Mouse (Mus musculus): ENCODE data around the gene G6pc3. TPM values are rescaled to one million over a fixed set of nuclear protein-coding genes. Genes with fewer than 3 reads are reported as not detected.
A peak's percentile ranks its signal among the peaks of the same experiment; 100 is the strongest.

Gene G6pc3
- polyA plus RNA-seq, 1 experiment from 2014 or later: 29.3 TPM

DNA sequence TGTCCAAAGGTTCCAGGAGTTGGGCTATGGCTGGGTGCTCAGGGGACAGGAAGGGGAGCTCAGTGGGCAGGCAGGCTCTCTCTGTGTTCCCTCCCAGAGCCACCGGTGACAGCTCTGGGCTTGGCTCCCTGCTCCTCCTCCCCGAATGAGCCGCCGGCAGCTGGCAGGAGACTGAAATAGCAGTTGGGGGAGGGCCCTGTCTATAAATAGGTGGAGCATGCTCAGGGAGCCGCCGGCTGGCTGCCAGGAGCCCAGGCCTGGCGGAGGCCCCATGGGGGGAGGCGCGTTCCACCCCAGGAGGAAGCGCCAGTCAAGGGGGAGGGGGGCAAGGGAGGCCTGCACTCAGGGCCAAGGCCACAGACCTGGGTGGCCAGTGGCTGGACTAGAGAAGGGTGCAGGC is 29.4 kb downstream of the G6pc3 start:
- peak; percentile 88 for ATAC-seq (ENCODE audit: low read depth)
- peak overlapping the region; percentile 39 for H3K4me3 ChIP-seq (ENCODE audit: low read depth, low read length)
- WGBS: 0% methylated on average over 9 of the region's 10 CpGs
- H3K4me1 ChIP-seq (ENCODE audit: control insufficient read depth, insufficient read depth, low read length): peaks cover 63% of the 10 kb centered on the region
- H3K27ac ChIP-seq (replicated peaks; ENCODE audit: low read depth, low read length): peak overlapping the region; percentile 73
- peaks cover 14% of the 10 kb centered on the region; the same call in 1 of the 2 replicates for H3K36me3 ChIP-seq (ENCODE audit: control insufficient read depth, insufficient read depth, low read length)
- peak overlapping the region; percentile 58 for H3K9ac ChIP-seq (ENCODE audit: low read depth, low read length)
- H3K4me2 ChIP-seq (ENCODE audit: low read depth, low read length): peak overlapping the region; percentile 63
- peak; percentile 98 for DNase-seq (ENCODE audit: low spot score)
- H3K9me3 ChIP-seq (ENCODE audit: control insufficient read depth, low read length): no peaks in the 10 kb centered on the region
- H3K27me3 ChIP-seq (replicated peaks; ENCODE audit: control insufficient read depth, insufficient read depth, low read length): no peaks in the 10 kb centered on the region

DNA sequence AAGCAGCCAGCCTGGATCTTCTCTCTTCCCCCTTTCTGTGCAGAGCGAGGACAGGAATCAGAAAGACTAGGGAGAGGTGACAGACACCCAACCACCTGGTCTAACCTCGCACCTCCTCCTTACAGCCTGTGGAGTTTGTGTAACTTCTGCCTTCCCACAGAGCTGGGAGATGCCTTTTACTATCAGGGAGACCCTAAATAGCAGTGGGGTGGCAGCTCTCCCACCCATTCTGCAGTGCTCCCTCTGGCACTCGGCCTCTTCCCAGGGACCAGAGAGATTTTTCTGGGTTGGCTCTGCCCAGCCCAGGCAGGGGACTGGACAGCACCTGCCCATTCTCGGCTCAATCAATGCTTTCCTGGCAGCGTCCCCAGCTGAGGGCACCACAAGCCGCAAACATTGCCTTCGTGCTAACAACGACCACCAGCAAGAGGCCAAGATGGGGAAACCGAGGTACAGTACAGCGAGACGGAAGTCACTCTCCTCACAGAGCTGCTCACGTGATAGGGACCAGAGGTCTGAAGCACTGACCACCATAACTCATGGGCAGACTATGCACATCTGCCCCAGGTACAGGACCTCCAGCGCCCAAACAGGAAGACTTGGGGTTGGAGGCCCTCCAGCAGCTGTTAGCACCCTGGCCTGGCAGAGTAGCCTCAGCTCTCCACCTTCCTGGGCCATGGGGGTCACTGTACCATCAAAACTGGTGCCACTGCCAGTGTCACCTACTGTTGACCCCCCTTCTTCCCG is 30.0 kb downstream of the G6pc3 start:
- Histone ChIP-seq H3K36me3 (ENCODE audit: control insufficient read depth, insufficient read depth, low read length) (peaks cover 18% of the 10 kb centered on the region; the same call in 1 of the 2 replicates), H3K9me3 (ENCODE audit: control insufficient read depth, low read length) (no peaks in the 10 kb centered on the region), H3K9ac (ENCODE audit: low read depth, low read length) (no peak overlapping the region), H3K27ac (replicated peaks; ENCODE audit: low read depth, low read length) (peak overlapping the region; percentile 73), H3K4me1 (ENCODE audit: control insufficient read depth, insufficient read depth, low read length) (peaks cover 62% of the 10 kb centered on the region), H3K4me2 (ENCODE audit: low read depth, low read length) (peak overlapping the region; percentile 63), H3K4me3 (ENCODE audit: low read depth, low read length) (0 out of 2 replicates have a peak overlapping the region, but pooled peaks have one; percentile 39), H3K27me3 (replicated peaks; ENCODE audit: control insufficient read depth, insufficient read depth, low read length) (no peaks in the 10 kb centered on the region)
- ATAC-seq (ENCODE audit: low read depth) (no peak), DNase-seq (ENCODE audit: low spot score) (no peak)
- 59% methylated on average over 13 of the region's 14 CpGs for WGBS

DNA sequence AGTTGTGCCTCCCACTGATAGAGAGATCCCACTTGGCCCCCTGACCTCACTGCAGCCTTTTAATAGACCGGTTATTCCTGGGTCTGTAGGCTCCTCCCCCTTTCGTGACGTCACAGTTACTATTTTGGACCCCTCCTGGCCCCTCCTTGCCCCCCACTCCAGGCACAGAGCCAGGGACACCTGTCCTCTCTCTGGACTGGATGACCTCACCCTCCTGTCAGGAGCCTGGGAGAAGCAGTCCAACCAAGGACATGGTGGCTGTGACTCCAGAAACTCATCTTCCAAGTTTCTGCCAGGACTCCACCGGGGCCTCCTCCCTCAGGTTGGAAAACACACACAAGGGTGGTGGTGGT is 30.6 kb downstream of the G6pc3 start:
- Histone ChIP-seq H3K9ac (ENCODE audit: low read depth, low read length) (no peak overlapping the region), H3K27me3 (replicated peaks; ENCODE audit: control insufficient read depth, insufficient read depth, low read length) (no peaks in the 10 kb centered on the region), H3K27ac (replicated peaks; ENCODE audit: low read depth, low read length) (peak overlapping the region; percentile 73; the same call in 1 of the 2 replicates), H3K4me1 (ENCODE audit: control insufficient read depth, insufficient read depth, low read length) (peaks cover 62% of the 10 kb centered on the region), H3K4me2 (ENCODE audit: low read depth, low read length) (no peak overlapping the region), H3K36me3 (ENCODE audit: control insufficient read depth, insufficient read depth, low read length) (peaks cover 18% of the 10 kb centered on the region; the same call in 1 of the 2 replicates), H3K9me3 (ENCODE audit: control insufficient read depth, low read length) (no peaks in the 10 kb centered on the region), H3K4me3 (ENCODE audit: low read depth, low read length) (no peak overlapping the region)
- 68% methylated on average over 4 of the region's 4 CpGs for WGBS
- no peak for DNase-seq (ENCODE audit: low spot score)
- no peak for ATAC-seq (ENCODE audit: low read depth)

DNA sequence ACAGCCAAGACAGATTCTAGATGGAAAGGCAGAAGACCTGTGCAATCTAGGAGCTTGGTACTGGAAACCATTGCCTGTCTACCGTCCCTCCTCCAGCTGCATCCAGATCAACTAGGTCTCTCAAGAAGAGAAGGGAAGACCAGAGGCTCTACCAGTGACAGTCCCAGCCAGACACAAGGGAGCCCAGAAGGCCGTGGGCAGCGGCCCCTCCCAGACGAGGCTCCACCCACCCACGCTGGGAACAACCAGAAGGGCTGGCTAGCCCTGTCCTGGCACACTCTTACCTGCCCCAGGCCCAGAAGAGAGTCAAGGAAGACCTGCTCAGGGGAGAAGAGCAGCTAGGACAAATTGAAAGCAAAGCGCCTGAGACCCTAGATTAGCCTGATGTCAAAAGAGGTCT is 31.0 kb downstream of the G6pc3 start:
- Histone ChIP-seq H3K4me1 (ENCODE audit: control insufficient read depth, insufficient read depth, low read length) (peaks cover 61% of the 10 kb centered on the region), H3K4me3 (ENCODE audit: low read depth, low read length) (no peak overlapping the region), H3K27ac (replicated peaks; ENCODE audit: low read depth, low read length) (peak overlapping the region; percentile 24; the same call in 1 of the 2 replicates), H3K9me3 (ENCODE audit: control insufficient read depth, low read length) (no peaks in the 10 kb centered on the region), H3K4me2 (ENCODE audit: low read depth, low read length) (no peak overlapping the region), H3K9ac (ENCODE audit: low read depth, low read length) (no peak overlapping the region), H3K27me3 (replicated peaks; ENCODE audit: control insufficient read depth, insufficient read depth, low read length) (no peaks in the 10 kb centered on the region), H3K36me3 (ENCODE audit: control insufficient read depth, insufficient read depth, low read length) (peaks cover 18% of the 10 kb centered on the region; the same call in 1 of the 2 replicates)
- 60% methylated on average over 6 of the region's 6 CpGs for WGBS
- no peak for DNase-seq (ENCODE audit: low spot score)
- ATAC-seq (ENCODE audit: low read depth): no peak

DNA sequence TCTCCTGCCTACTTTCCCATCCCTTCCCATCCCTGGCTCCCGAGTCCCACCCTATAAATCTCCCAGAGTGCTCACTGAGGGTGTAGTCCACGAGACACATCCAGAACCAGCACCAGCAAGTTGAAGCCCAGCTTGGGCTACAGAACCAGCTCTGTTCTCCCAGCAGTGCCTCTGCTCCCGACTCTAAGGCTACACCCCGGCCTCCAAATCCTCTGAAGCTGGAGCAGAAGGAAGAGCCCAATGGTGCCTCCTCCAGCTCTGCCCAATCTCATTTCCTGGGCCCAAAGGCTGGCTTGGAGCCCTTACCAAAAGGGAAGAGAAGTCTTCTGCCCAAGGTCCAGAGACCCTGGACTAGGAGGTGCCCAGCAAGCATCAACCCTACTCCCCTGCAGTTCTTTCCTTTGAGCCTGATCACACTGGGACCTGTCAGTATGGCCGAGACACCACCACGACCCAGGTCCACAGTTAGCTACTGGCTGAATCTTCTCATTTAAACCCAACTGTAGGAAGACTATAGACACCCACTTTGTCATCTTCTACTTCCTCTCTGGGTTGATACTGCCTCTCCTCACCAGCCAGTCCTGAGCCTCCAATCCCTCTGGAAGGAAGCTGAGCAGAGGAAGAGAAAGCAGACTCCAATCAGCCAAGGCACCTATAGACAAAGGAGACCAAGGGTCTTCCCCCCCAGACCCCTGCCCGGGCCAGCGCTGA is 32.0 kb downstream of the G6pc3 start:
- no peaks in the 10 kb centered on the region for H3K27me3 ChIP-seq (replicated peaks; ENCODE audit: control insufficient read depth, insufficient read depth, low read length)
- no peak overlapping the region for H3K9ac ChIP-seq (ENCODE audit: low read depth, low read length)
- H3K36me3 ChIP-seq (ENCODE audit: control insufficient read depth, insufficient read depth, low read length): peaks cover 18% of the 10 kb centered on the region; the same call in 1 of the 2 replicates
- ATAC-seq (ENCODE audit: low read depth): no peak
- no peak overlapping the region for H3K4me2 ChIP-seq (ENCODE audit: low read depth, low read length)
- H3K9me3 ChIP-seq (ENCODE audit: control insufficient read depth, low read length): no peaks in the 10 kb centered on the region
- WGBS: 88% methylated on average over 8 of the region's 8 CpGs
- H3K27ac ChIP-seq (replicated peaks; ENCODE audit: low read depth, low read length): no peak overlapping the region
- peaks cover 55% of the 10 kb centered on the region for H3K4me1 ChIP-seq (ENCODE audit: control insufficient read depth, insufficient read depth, low read length)
- H3K4me3 ChIP-seq (ENCODE audit: low read depth, low read length): no peak overlapping the region
- DNase-seq (ENCODE audit: low spot score): no peak

DNA sequence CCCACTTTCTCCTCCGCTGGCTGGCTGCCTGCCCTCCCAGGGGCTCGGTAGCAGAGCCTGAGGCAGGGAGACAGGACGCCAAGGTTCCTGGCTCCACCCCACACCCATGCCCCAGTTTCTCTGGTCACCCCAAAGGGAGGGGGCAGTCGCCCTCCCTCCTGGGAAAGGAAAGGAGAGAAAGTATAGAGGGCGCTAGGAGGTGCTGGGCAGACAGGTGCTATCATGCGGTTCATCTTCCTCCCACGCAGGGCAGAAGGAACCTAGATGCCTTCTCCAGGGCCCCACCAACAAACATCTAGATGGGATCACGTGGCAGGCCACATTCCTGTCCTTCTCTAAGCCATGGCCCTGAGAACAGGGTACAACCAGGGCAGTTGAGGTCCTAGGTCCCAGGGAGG is 32.5 kb downstream of the G6pc3 start:
- H3K36me3 ChIP-seq (ENCODE audit: control insufficient read depth, insufficient read depth, low read length): peaks cover 18% of the 10 kb centered on the region; the same call in 1 of the 2 replicates
- no peak overlapping the region for H3K4me3 ChIP-seq (ENCODE audit: low read depth, low read length)
- 71% methylated on average over 8 of the region's 8 CpGs for WGBS
- H3K4me2 ChIP-seq (ENCODE audit: low read depth, low read length): no peak overlapping the region
- peaks cover 54% of the 10 kb centered on the region for H3K4me1 ChIP-seq (ENCODE audit: control insufficient read depth, insufficient read depth, low read length)
- H3K9ac ChIP-seq (ENCODE audit: low read depth, low read length): no peak overlapping the region
- no peak for ATAC-seq (ENCODE audit: low read depth)
- H3K9me3 ChIP-seq (ENCODE audit: control insufficient read depth, low read length): no peaks in the 10 kb centered on the region
- H3K27ac ChIP-seq (replicated peaks; ENCODE audit: low read depth, low read length): no peak overlapping the region
- no peaks in the 10 kb centered on the region for H3K27me3 ChIP-seq (replicated peaks; ENCODE audit: control insufficient read depth, insufficient read depth, low read length)
- DNase-seq (ENCODE audit: low spot score): no peak

DNA sequence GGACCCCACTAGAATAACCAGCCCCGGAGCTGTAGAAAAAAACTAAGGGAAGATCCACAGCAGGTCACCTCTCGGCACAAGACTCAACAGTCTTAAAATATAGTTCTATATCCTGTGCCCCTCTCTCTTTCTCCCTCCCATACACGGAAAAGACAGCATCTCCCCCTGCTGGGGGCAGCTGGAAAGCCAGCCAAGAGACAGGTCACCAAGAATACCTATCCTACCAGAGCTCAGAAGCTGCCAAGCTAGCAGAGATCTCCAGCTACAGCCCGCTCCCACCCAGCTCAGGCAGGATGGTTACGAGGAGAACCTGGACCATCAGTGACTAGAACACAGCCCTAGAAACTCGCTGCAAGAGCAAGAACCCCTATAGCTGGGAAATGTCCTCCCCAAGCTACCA is 33.7 kb downstream of the G6pc3 start:
- WGBS: 36% methylated on average over 6 of the region's 6 CpGs
- Histone ChIP-seq H3K9me3 (ENCODE audit: control insufficient read depth, low read length) (no peaks in the 10 kb centered on the region), H3K27ac (replicated peaks; ENCODE audit: low read depth, low read length) (no peak overlapping the region), H3K36me3 (ENCODE audit: control insufficient read depth, insufficient read depth, low read length) (peaks cover 18% of the 10 kb centered on the region; the same call in 1 of the 2 replicates), H3K27me3 (replicated peaks; ENCODE audit: control insufficient read depth, insufficient read depth, low read length) (no peaks in the 10 kb centered on the region), H3K4me3 (ENCODE audit: low read depth, low read length) (no peak overlapping the region), H3K4me1 (ENCODE audit: control insufficient read depth, insufficient read depth, low read length) (peaks cover 51% of the 10 kb centered on the region), H3K9ac (ENCODE audit: low read depth, low read length) (no peak overlapping the region), H3K4me2 (ENCODE audit: low read depth, low read length) (no peak overlapping the region)
- ATAC-seq (ENCODE audit: low read depth) (no peak), DNase-seq (ENCODE audit: low spot score) (peak; percentile 73)

DNA sequence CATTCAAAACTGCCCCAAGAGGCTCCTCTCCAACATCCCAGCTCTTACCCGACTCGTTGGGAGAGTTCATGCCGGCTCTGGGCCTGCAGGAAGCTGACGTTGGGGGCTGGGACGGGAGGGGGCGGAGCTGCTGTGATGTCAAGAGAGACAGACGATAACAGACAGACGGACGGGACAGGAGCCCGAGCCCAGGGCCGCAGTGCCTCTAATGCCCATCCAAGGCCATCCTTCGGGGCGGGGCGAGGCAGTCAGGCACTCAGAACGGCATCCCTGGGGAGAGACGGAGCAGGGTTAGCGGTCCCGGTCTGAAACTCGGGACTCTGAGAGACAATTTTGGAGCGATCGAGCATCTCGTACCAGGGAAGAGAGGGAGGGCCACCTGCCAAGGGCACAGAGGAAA is 35.3 kb downstream of the G6pc3 start:
- Histone ChIP-seq H3K9me3 (ENCODE audit: control insufficient read depth, low read length) (no peaks in the 10 kb centered on the region), H3K4me1 (ENCODE audit: control insufficient read depth, insufficient read depth, low read length) (peaks cover 46% of the 10 kb centered on the region), H3K27me3 (replicated peaks; ENCODE audit: control insufficient read depth, insufficient read depth, low read length) (no peaks in the 10 kb centered on the region), H3K4me3 (ENCODE audit: low read depth, low read length) (peak overlapping the region; percentile 9), H3K36me3 (ENCODE audit: control insufficient read depth, insufficient read depth, low read length) (peaks cover 18% of the 10 kb centered on the region; the same call in 1 of the 2 replicates), H3K27ac (replicated peaks; ENCODE audit: low read depth, low read length) (no peak overlapping the region), H3K9ac (ENCODE audit: low read depth, low read length) (peak overlapping the region; percentile 47), H3K4me2 (ENCODE audit: low read depth, low read length) (peak overlapping the region; percentile 44)
- 6% methylated on average over 22 of the region's 22 CpGs for WGBS
- DNase-seq (ENCODE audit: low spot score) (no peak), ATAC-seq (ENCODE audit: low read depth) (no peak)
